Mouse (Mus musculus): ENCODE results near the gene Apol9b. TPM values are rescaled to one million over a fixed set of nuclear protein-coding genes. Genes with fewer than 3 reads are reported as not detected.
A peak's percentile ranks its signal among the peaks of the same experiment; 100 is the strongest.

Gene Apol9b
- total and polyA plus RNA-seq, 2 experiments from 2014 or later: 0.37 to 0.41 TPM

DNA sequence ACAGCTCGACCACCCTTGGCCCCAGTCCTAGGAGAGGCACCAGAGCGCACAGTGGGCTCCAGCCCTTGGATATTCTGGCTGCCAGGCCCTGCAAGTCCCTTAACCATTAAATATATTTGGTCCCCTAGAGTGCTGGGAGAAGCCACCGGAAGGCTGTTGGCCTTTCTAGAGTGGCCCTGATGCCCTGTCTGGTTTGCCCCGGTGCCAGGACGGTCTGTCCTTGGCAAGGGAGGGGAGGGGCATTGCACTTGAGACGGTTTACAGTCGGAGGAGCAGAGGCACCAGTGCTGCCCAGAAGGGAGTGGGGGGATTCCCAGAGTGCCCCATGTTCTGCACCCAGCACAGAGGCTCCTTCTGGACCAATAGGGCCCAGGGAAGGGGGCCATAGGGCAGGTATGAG is 32.2 kb downstream of the Apol9b start:
- 96% methylated on average over 7 of the region's 7 CpGs for WGBS
- Histone ChIP-seq H3K4me1 (ENCODE audit: insufficient read depth, low read length) (no peaks in the 10 kb centered on the region), H3K4me3 (ENCODE audit: low read length) (no peak overlapping the region), H3K27ac (no peak overlapping the region), H3K9ac (replicated peaks; ENCODE audit: low read length) (no peak overlapping the region), H3K4me2 (ENCODE audit: low read depth, low read length) (no peak overlapping the region), H3K27me3 (ENCODE audit: insufficient read depth, low read length) (no peaks in the 10 kb centered on the region), H3K36me3 (ENCODE audit: insufficient read depth, low read length) (peaks cover 44% of the 10 kb centered on the region; the same call in 1 of the 2 replicates), H3K9me3 (ENCODE audit: low read length) (no peaks in the 10 kb centered on the region)
- no peak for DNase-seq (ENCODE audit: low spot score)
- no peak for TF ChIP-seq CTCF (IDR thresholded peaks at IDR 0.05; ENCODE audit: low read depth)
- no peak for ATAC-seq

DNA sequence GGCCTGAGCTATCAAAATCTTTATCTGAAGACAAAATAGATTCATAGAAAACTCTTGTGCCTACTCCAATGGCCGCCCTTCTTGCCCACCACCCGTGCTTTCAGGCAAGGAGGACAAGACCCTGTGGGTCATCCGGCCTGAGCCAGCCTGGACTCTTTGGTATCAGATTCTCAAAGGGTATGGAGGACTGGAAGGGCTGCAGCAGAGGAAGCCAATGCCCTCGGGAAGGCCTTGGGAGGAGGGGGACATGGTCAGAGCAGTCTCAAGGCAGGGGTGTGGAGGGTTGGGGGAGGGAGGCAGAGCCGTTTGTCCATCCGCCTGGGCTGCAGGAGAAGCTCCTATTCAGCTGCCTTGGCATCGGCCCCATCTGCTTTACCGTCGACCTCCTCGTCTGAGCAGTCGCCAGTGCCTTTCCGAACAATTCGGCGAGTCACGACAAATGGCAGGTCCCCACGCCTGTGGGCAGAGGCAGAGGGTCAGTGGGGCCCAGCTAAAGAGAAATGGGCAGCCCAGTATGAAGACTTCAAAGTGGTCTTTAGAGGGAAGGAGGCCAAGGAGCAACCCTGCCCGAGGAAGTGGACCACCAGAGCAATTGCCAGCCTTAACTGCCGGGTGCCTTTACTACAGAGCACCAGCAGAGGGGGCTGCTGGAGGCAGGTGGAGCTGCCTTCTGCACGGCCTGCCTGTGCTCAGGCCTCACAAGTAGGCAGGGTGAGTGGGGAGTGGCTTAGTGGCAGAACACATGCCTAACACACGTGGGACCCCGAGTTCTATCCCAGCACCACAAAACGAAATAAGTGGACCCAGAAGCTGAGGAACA is 32.9 kb downstream of the Apol9b start:
- peak; percentile 84 for TF ChIP-seq CTCF (IDR thresholded peaks at IDR 0.05; ENCODE audit: low read depth)
- no peaks in the 10 kb centered on the region for H3K9me3 ChIP-seq (ENCODE audit: low read length)
- no peaks in the 10 kb centered on the region for H3K27me3 ChIP-seq (ENCODE audit: insufficient read depth, low read length)
- peaks cover 51% of the 10 kb centered on the region for H3K36me3 ChIP-seq (ENCODE audit: insufficient read depth, low read length)
- H3K27ac ChIP-seq: no peak overlapping the region
- H3K4me1 ChIP-seq (ENCODE audit: insufficient read depth, low read length): no peaks in the 10 kb centered on the region
- DNase-seq (ENCODE audit: low spot score) (peak; percentile 63), ATAC-seq (peak; percentile 54)
- H3K4me3 ChIP-seq (ENCODE audit: low read length): no peak overlapping the region
- WGBS: 72% methylated on average over 22 of the region's 22 CpGs
- H3K9ac ChIP-seq (replicated peaks; ENCODE audit: low read length): no peak overlapping the region
- no peak overlapping the region for H3K4me2 ChIP-seq (ENCODE audit: low read depth, low read length)

DNA sequence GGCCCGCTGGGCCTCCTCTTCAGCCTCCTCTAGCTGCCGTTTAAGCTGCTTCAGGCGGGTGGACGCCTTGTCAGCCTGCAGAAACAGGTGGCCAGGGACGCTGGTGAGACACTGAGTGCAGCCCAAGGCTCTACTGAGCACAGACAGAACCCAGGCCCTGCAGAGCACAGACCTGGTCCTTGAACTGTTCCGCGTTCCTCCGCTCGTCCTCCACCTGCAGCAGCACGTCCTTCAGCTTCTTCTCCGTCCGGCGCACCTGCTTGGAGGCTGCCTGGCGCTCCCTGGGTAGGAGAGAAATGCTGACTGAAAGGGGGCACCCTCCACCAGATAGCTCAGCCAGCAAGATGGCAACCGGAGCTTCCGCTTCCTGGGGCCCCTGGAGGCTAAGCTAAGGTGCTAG is 34.2 kb downstream of the Apol9b start:
- WGBS: 95% methylated on average over 16 of the region's 16 CpGs
- Histone ChIP-seq H3K36me3 (ENCODE audit: insufficient read depth, low read length) (peaks cover 62% of the 10 kb centered on the region), H3K4me1 (ENCODE audit: insufficient read depth, low read length) (no peaks in the 10 kb centered on the region), H3K27me3 (ENCODE audit: insufficient read depth, low read length) (no peaks in the 10 kb centered on the region), H3K9ac (replicated peaks; ENCODE audit: low read length) (no peak overlapping the region), H3K4me2 (ENCODE audit: low read depth, low read length) (no peak overlapping the region), H3K9me3 (ENCODE audit: low read length) (no peaks in the 10 kb centered on the region), H3K27ac (no peak overlapping the region), H3K4me3 (ENCODE audit: low read length) (no peak overlapping the region)
- no peak for TF ChIP-seq CTCF (IDR thresholded peaks at IDR 0.05; ENCODE audit: low read depth)
- ATAC-seq (no peak), DNase-seq (ENCODE audit: low spot score) (no peak)

DNA sequence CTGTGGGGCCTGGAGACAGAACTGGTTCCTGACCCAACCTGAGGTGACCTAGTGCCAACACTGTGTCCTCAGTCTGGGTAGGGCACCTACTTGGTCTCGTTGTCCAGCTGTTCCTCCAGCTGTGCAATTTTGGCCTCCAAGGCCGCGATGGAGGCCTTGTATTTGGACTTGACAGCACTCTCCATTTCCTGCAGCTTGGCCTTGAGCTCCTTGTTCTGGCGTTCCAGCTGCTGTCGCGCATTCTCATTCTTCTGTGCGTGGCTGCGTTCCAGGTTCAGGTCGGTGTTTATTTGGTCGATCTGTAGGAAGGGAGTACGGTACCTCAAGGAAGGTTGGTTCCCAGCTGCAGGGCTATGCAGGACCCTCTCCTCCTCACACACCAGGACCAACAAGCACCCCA is 34.9 kb downstream of the Apol9b start:
- TF ChIP-seq CTCF (IDR thresholded peaks at IDR 0.05; ENCODE audit: low read depth): no peak
- DNase-seq (ENCODE audit: low spot score) (no peak), ATAC-seq (no peak)
- WGBS: 86% methylated on average over 11 of the region's 11 CpGs
- Histone ChIP-seq H3K4me3 (ENCODE audit: low read length) (no peak overlapping the region), H3K9me3 (ENCODE audit: low read length) (no peaks in the 10 kb centered on the region), H3K4me1 (ENCODE audit: insufficient read depth, low read length) (no peaks in the 10 kb centered on the region), H3K36me3 (ENCODE audit: insufficient read depth, low read length) (peaks cover 67% of the 10 kb centered on the region), H3K9ac (replicated peaks; ENCODE audit: low read length) (no peak overlapping the region), H3K27ac (no peak overlapping the region), H3K4me2 (ENCODE audit: low read depth, low read length) (no peak overlapping the region), H3K27me3 (ENCODE audit: insufficient read depth, low read length) (no peaks in the 10 kb centered on the region)

DNA sequence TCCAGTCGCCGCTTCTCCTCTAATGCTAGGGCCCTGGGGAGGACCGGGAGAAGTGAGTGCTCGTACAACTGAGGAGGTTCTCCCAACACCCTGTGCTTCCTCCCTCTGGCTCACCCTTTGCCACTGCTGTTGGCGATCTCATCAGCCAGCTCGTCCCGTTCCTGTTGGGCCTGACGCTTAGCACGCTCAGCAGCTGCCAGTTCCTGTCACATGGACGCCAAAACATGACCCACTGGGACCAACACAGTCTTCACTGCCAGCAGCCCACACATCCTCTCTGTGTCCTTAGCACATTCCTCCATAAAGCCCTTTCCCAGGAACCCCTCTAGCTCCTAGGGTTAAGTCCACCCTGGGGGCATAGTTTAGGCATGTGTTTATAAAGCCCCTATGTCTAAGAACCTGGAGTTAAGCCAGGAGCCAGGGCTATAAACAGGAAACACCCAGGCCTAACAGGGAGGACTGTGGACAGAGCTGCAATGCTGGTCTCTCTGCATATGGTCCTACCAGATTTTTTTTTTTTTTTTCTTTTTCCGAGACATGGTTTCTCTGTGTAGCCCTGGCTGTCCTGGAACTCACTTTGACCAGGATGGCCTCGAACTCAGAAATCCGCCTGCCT is 35.7 kb downstream of the Apol9b start:
- Histone ChIP-seq H3K27ac (no peak overlapping the region), H3K4me1 (ENCODE audit: insufficient read depth, low read length) (no peaks in the 10 kb centered on the region), H3K27me3 (ENCODE audit: insufficient read depth, low read length) (no peaks in the 10 kb centered on the region), H3K4me2 (ENCODE audit: low read depth, low read length) (no peak overlapping the region), H3K9ac (replicated peaks; ENCODE audit: low read length) (no peak overlapping the region), H3K36me3 (ENCODE audit: insufficient read depth, low read length) (peaks cover 75% of the 10 kb centered on the region), H3K4me3 (ENCODE audit: low read length) (no peak overlapping the region), H3K9me3 (ENCODE audit: low read length) (no peaks in the 10 kb centered on the region)
- TF ChIP-seq CTCF (IDR thresholded peaks at IDR 0.05; ENCODE audit: low read depth): no peak
- ATAC-seq (no peak), DNase-seq (ENCODE audit: low spot score) (peak; percentile 37)
- WGBS: 68% methylated on average over 13 of the region's 13 CpGs

DNA sequence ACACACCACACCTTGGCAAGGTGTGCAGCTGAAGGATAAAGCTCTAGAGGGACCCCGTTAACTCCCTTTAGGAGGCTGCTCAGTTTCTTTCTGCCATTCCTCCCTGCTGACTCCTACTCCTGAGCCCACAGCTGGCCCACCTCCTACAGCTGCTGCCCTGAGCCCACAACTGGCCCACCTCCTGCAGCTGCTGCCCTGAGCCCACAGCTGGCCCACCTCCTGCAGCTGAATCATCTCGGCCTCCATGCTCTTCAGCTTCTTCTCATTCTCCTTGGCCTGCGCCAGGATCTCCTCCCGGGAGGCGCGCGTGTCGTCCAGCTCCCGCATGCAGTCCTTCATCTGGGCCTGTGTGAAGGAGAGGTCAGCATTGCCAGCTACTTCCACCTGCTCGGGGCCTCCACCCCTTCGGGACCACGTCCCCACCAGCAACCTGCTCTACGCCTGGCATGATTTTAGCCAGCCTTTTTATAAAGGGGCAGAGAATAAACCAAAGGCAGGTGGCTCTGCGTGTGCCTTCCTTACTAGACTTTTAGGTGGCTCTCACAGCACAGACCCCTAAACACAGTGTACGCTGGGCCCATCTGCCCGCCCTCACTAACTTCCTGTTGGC is 36.8 kb downstream of the Apol9b start:
- 95% methylated on average over 16 of the region's 16 CpGs for WGBS
- TF ChIP-seq CTCF (IDR thresholded peaks at IDR 0.05; ENCODE audit: low read depth): no peak
- no peak overlapping the region for H3K4me2 ChIP-seq (ENCODE audit: low read depth, low read length)
- no peaks in the 10 kb centered on the region for H3K4me1 ChIP-seq (ENCODE audit: insufficient read depth, low read length)
- H3K9ac ChIP-seq (replicated peaks; ENCODE audit: low read length): no peak overlapping the region
- ATAC-seq: no peak
- no peak overlapping the region for H3K27ac ChIP-seq
- no peaks in the 10 kb centered on the region for H3K9me3 ChIP-seq (ENCODE audit: low read length)
- H3K36me3 ChIP-seq (ENCODE audit: insufficient read depth, low read length): peaks cover 86% of the 10 kb centered on the region
- H3K4me3 ChIP-seq (ENCODE audit: low read length): no peak overlapping the region
- DNase-seq (ENCODE audit: low spot score): no peak
- H3K27me3 ChIP-seq (ENCODE audit: insufficient read depth, low read length): no peaks in the 10 kb centered on the region

Data from hindbrain, postnatal 0 days (tissue).